In genomic region chr11:90224914-90225470, GRCm38 (mm10) we compare ENCODE assay signal across 1 mouse cellular context.
TF ChIP-seq lines count a peak whose summit lies in the region.

No protein-coding gene starts in this region.

TF ChIP-seq in MEL, 35 proteins besides CTCF, POLR2A, EP300 and RAD21 (continued from another document):
- TF ChIP-seq MXI1 (IDR thresholded peaks at IDR 0.05; ENCODE audit: low read depth, low read length) (0 out of 2 replicates have a peak, but pooled peaks have one; percentile 16), ZKSCAN1 (IDR thresholded peaks at IDR 0.05; ENCODE audit: low read depth, low read length) (no peak), USF2 (IDR thresholded peaks at IDR 0.05; ENCODE audit: borderline replicate concordance in 1 of 2, insufficient read depth in 1 of 2, low read depth in 1 of 2, low read length in 2 of 2) (no peak), MAX (IDR thresholded peaks at IDR 0.05; ENCODE audit: low read length) (peak; percentile 58), ZC3H11A (IDR thresholded peaks at IDR 0.05; ENCODE audit: low read depth, low read length) (no peak)
TF ChIP-seq in MEL: peak in this region for 17.
